Mouse (Mus musculus) liver, adult 2 months (tissue): Measurements from ENCODE around the gene Lmnb2.

Experiments
- CTCF ChIP-seq: fragments of 200-500 bp; IDR thresholded peaks from 2 replicates; pipeline ENCODE4 v1.5.1; 2011; ENCODE audit warnings: low read depth, low read length, control low read depth
- POLR2A ChIP-seq: fragments of 200-500 bp; IDR thresholded peaks from 2 replicates; pipeline ENCODE4 v1.6.1; 2011; ENCODE audit warnings: low read length, control low read depth; ENCODE audit not compliant: insufficient read depth; ENCODE audit errors: extremely low read depth

- TF ChIP-seq CTCF, result no peak
- no peak for TF ChIP-seq POLR2A
Observed at GRCm38 (mm10) chr10:80925472-80925871, 7.4 kb upstream of the Lmnb2 start.
